ENCODE assay signal across 22 mouse cellular contexts in the genomic region with DNA sequence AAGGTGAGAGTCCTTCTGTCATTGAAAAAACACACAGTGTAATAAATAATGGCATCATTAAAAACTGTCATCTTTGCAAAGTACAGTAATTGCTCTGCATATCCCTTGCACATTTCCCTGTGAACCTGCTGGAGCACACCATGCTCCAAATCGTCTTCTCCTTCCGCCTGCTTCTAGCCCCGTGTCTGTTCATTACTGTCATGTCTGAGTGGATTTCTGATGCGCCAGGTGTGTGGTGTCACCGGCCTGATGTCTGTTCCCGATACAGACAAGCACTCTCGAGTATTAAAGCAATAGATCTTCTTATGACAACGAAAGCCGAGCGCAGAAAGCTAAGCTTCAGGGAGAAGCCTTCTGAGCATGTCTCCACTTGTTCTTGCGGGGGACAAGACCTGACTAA.
"Had no signal": no experiment of that assay in that cellular context is flagged by ENCODE, and none has a peak within 500 bp of the region (broad histone marks: within the 10 kb centered on the region; RNA-seq: fewer than 3 reads in every experiment).

No protein-coding gene starts in this region.

- H3K4me2 ChIP-seq: limb, embryonic 13.5 days; liver, embryonic 12.5 days; liver, embryonic 15.5 days; lung, embryonic 15.5 days; midbrain, embryonic 11.5 days; neural tube, embryonic 12.5 days; neural tube, embryonic 15.5 days; stomach, embryonic 15.5 days had no signal

- H3K27ac ChIP-seq: kidney, postnatal 0 days; limb, embryonic 10.5 days; limb, embryonic 13.5 days; liver, embryonic 12.5 days; liver, embryonic 15.5 days; lung, embryonic 15.5 days; neural tube, embryonic 12.5 days; neural tube, embryonic 15.5 days; stomach, embryonic 15.5 days had no signal

- H3K27me3 ChIP-seq: limb, embryonic 13.5 days; liver, embryonic 12.5 days; liver, embryonic 15.5 days; lung, embryonic 15.5 days; megakaryocyte, embryonic 14.5 days; neural tube, embryonic 12.5 days; neural tube, embryonic 15.5 days; stomach, embryonic 15.5 days had no signal

- H3K4me1 ChIP-seq: limb, embryonic 10.5 days; limb, embryonic 13.5 days; lung, embryonic 15.5 days; neural tube, embryonic 12.5 days; neural tube, embryonic 15.5 days; stomach, embryonic 15.5 days had no signal

- H3K4me3 ChIP-seq: limb, embryonic 10.5 days; limb, embryonic 13.5 days; liver, embryonic 12.5 days; liver, embryonic 15.5 days; lung, embryonic 15.5 days; megakaryocyte, embryonic 14.5 days; neural tube, embryonic 12.5 days; neural tube, embryonic 15.5 days; stomach, embryonic 15.5 days had no signal

- H3K36me3 ChIP-seq: limb, embryonic 10.5 days; limb, embryonic 13.5 days; liver, embryonic 12.5 days; liver, embryonic 15.5 days; lung, embryonic 15.5 days; neural tube, embryonic 12.5 days; neural tube, embryonic 15.5 days; stomach, embryonic 15.5 days had no signal

- H3K9ac ChIP-seq: limb, embryonic 13.5 days; liver, embryonic 12.5 days; liver, embryonic 15.5 days; lung, embryonic 15.5 days; neural tube, embryonic 12.5 days; neural tube, embryonic 15.5 days; stomach, embryonic 15.5 days had no signal

- ATAC-seq: liver, embryonic 12.5 days had no signal

- DNase-seq: kidney, adult 9 months; kidney, postnatal 25 days; liver; lung, adult 18-20 months; lung, postnatal 10 days; lung, postnatal 36 days; midbrain, embryonic 14.5 days; retina, postnatal 1 day; right cerebral cortex, postnatal 25 days; spleen, adult 18-20 months; thymus, postnatal 25 days had no signal

- H3K9me3 ChIP-seq: limb, embryonic 10.5 days; limb, embryonic 13.5 days; liver, embryonic 12.5 days; liver, embryonic 15.5 days; lung, embryonic 15.5 days; megakaryocyte, embryonic 14.5 days; neural tube, embryonic 12.5 days; neural tube, embryonic 15.5 days; stomach, embryonic 15.5 days had no signal
